Mouse (Mus musculus) adrenal gland, postnatal 36 days (tissue): ENCODE results near the gene Mrpl55. TPM values are rescaled to one million over a fixed set of nuclear protein-coding genes. Genes with fewer than 3 reads are reported as not detected.
A peak's percentile ranks its signal among the peaks of the same experiment; 100 is the strongest.

Source experiments
- DNase-seq, 2 experiments: peaks; one replicate each; pipeline ENCODE4 v3.0.0; 2021; ENCODE audit warnings: mixed read lengths in 1 of 2
- total RNA-seq, 2 experiments: library from RNA; stranded (reverse); gene quantifications; 2 replicates each; pipeline ENCODE4 v1.2.3; 2021

Mrpl55 gene
- total RNA-seq, 2 experiments from 2014 or later: 46.1 to 60.7 TPM

GRCm38 (mm10) chr11:59227604-59228121 is 25.4 kb downstream of the Mrpl55 start:
- peak in 1 of 2 experiments; percentile 78 for DNase-seq

DNA sequence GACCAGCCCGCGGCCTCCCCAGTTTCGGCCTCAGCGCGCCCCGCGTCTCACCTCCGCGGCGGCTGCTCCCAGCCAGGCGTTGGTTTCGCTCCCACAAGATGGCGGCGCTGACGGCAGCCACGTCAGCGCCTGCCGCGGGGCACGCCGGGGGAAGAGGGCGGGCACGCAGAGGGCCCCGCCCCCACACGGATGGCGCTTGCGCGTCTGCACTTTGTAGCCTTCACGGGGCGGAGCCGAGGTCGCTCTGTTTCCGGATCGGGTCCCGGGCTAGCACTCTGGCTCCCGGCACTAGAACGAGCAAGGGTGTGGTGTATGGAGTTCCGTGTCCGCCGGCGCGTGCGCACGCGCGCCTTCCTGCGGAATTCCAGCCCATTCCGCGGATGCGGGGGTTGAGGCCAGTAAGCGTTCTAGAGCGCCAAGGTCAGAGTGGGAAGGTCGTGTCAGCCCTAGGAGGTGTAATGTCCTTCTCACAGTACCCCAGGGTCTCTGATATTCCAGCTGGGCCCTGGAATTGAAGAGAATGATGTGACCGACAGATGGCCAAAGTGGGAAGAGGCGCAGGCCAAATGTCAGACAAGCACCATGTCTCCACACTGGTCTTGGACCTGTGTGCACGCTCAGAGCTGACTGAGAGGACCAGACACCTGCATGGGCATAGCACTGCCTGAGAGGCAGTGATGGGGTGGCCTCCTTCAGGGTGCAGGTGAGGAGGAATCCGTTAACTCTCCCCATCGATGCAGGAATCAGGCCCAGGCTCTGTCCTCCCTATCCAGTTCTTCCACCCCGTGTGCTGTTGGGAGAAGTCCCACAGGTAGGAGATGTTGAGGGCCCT is 26.1 kb downstream of the Mrpl55 start, which contains the start of gene Arf1:
Gene Arf1 (minus strand): TSS at position 149 of the 832 bp plus-strand sequence.
- DNase-seq: peak; percentile 96 to 99

- DNase-seq: peak; percentile 72 to 84
Observed at GRCm38 (mm10) chr11:59230144-59230760, 28.0 kb downstream of the Mrpl55 start.

DNA sequence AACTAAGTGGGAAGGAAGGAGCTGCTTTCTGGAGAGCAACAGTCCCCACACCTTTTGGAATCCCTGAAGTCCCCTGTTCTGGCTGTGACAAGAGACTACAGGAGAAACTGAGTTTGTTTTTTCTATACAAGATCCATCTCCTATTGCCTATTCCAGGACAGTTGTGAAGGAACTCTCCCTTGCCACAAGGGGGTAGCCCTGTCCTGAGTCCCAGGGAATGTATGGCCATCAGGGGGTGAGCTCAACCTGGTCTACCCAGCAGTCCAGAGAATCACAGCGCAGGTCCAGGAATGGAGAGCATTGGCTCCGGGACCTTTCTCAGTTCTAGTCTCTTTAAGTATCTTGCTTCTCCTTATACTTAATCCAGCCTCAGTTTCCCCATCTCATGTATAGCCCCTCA is 30.5 kb downstream of the Mrpl55 start:
- no peak for DNase-seq

- DNase-seq: peak; percentile 85 to 90
Observed at GRCm38 (mm10) chr11:59238525-59239427, 36.5 kb downstream of the Mrpl55 start.

- DNase-seq: no peak
Observed at GRCm38 (mm10) chr11:59239428-59239785, 37.1 kb downstream of the Mrpl55 start.

DNA sequence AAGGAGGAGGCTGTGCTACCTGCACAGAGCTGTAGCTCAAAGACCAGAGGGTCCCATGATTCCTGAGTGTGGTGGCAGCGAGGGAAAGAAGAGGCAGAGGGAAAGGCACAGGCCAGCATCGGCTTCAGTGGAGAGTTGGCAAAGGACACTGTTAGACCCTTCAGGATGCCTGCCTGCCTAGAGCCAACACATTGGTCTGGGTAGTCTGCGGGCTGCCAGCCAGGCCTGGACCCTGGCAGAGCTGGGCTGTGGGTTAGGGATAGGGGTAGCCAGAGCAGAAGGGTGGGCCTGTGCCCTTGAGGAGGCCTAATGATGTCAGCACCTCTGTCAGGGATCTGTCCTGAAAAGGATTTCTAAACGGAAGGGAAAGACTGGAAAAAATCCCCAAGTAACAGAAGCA is 37.5 kb downstream of the Mrpl55 start:
- no peak for DNase-seq

GRCm38 (mm10) chr11:59241841-59242240 is 39.6 kb downstream of the Mrpl55 start:
- no peak for DNase-seq

DNA sequence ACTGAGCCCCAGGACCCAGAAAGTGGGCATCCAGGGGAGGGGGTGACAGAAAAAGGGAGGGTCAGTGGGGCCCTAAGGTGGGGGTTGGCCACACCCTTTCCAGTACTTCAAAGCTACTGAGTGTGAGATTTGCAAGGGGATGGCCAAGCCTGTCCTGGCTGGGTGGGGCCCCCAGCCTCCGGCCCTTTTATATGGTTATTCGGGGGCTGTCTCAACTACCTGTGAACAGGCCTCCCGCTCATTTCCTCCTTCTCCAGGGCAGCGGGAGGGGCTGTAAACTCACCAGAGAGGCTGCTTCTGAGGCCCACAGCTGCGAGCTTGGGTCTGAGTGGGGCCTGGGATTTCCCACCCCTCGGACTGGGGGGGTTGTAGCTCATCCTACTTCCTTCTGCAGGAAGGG is 41.6 kb downstream of the Mrpl55 start:
- DNase-seq: no peak

GRCm38 (mm10) chr11:59248101-59248500 is 45.8 kb downstream of the Mrpl55 start:
- no peak for DNase-seq

Other genes with a start within 250 kb of the Mrpl55 start
- gene Hist3h2a, start 247.8 kb upstream of the Mrpl55 start, total RNA-seq: 10 to 100 TPM; 20.0 to 21.8 TPM
- under 1 TPM; 0.10 to 0.26 TPM for gene Trim17, start 247.8 kb upstream of the Mrpl55 start, total RNA-seq
- gene Trim11, start 224.4 kb upstream of the Mrpl55 start, total RNA-seq: 10 to 100 TPM; 23.7 to 25.5 TPM
- gene Obscn, start 66.1 kb upstream of the Mrpl55 start, total RNA-seq: under 1 TPM; 0.93 to 0.95 TPM
- gene Iba57, start 38.7 kb upstream of the Mrpl55 start, total RNA-seq: 10 to 100 TPM; 18.5 to 22.2 TPM
- under 1 TPM; 0.40 TPM for gene Gjc2, start 19.3 kb upstream of the Mrpl55 start, total RNA-seq
- gene Guk1, start 10.3 kb upstream of the Mrpl55 start, total RNA-seq: 10 to 100 TPM; 62.2 to 68.3 TPM
- 10 to 100 TPM; 25.2 to 29.2 TPM for gene 2310033P09Rik, start 5.8 kb downstream of the Mrpl55 start, total RNA-seq
- gene Arf1, start 25.8 kb downstream of the Mrpl55 start, total RNA-seq: 100 to 1,000 TPM; 461 to 465 TPM
- not detected for gene Wnt3a, start 88.3 kb downstream of the Mrpl55 start, total RNA-seq
- 1 to 10 TPM; 1.3 to 1.5 TPM for gene Wnt9a, start 104.4 kb downstream of the Mrpl55 start, total RNA-seq
- gene Prss38, start 173.2 kb downstream of the Mrpl55 start, total RNA-seq: not detected
- 1 to 10 TPM; 9.2 to 9.3 TPM for gene Jmjd4, start 247.6 kb downstream of the Mrpl55 start, total RNA-seq
- 10 to 100 TPM; 79.3 to 92.5 TPM for gene Snap47, start 248.7 kb downstream of the Mrpl55 start, total RNA-seq